Mouse (Mus musculus) heart, postnatal 0 days (tissue): ENCODE measurements around the gene Agr2. TPM values are rescaled to one million over a fixed set of nuclear protein-coding genes. Genes with fewer than 3 reads are reported as not detected.
A peak's percentile ranks its signal among the peaks of the same experiment; 100 is the strongest.

Experiments used
- ATAC-seq: fragments of 200-750 bp; cut with Nextera tagmentation; 2 replicates; pipeline ENCODE4 v1.8.0; 2017; ENCODE audit warnings: low read depth, moderate number of reproducible peaks, moderate library complexity; ENCODE audit not compliant: insufficient read depth
- DNase-seq: peaks from one replicate; pipeline ENCODE4 v3.0.0-alpha.2; 2016; ENCODE audit warnings: low spot score
- H3K27ac ChIP-seq: fragments of 300-500 bp; sonication (generic); 2 replicates; pipeline ENCODE4 v1.5.1; 2014; ENCODE audit warnings: low read depth, mild to moderate bottlenecking
- H3K27me3 ChIP-seq: fragments of 300-500 bp; sonication (generic); 2 replicates; pipeline ENCODE4 v1.6.1; 2014; ENCODE audit warnings: low read length, mixed read lengths; ENCODE audit not compliant: control insufficient read depth, insufficient read depth
- H3K36me3 ChIP-seq: fragments of 300-500 bp; sonication (generic); replicated peaks from 2 replicates; pipeline ENCODE4 v1.6.1; 2014; ENCODE audit warnings: low read length, mixed read lengths; ENCODE audit not compliant: control insufficient read depth, insufficient read depth
- H3K4me1 ChIP-seq: fragments of 300-500 bp; sonication (generic); 2 replicates; pipeline ENCODE4 v1.6.1; 2014; ENCODE audit warnings: antibody characterized with exemption; ENCODE audit not compliant: control insufficient read depth, insufficient read depth
- H3K4me2 ChIP-seq: fragments of 300-500 bp; sonication (generic); 2 replicates; pipeline ENCODE4 v1.6.1; 2014; ENCODE audit warnings: low read depth, mild to moderate bottlenecking, low read length, moderate library complexity
- H3K4me3 ChIP-seq: fragments of 300-500 bp; sonication (generic); 2 replicates; pipeline ENCODE4 v1.5.1; 2014; ENCODE audit warnings: low read depth, low read length
- H3K9ac ChIP-seq: fragments of 300-500 bp; sonication (generic); replicated peaks from 2 replicates; pipeline ENCODE4 v1.6.1; 2014; ENCODE audit warnings: low read depth, low read length, mixed read lengths
- H3K9me3 ChIP-seq: fragments of 300-500 bp; sonication (generic); replicated peaks from 2 replicates; pipeline ENCODE4 v1.6.1; 2016; ENCODE audit warnings: low read length; ENCODE audit not compliant: control insufficient read depth
- CTCF ChIP-seq: IDR thresholded peaks from 2 replicates; pipeline ENCODE4 v1.5.1; 2016; ENCODE audit warnings: antibody characterized with exemption, control low read depth, low read depth
- EP300 ChIP-seq: IDR thresholded peaks from 2 replicates; pipeline ENCODE4 v1.6.1; 2016; ENCODE audit warnings: antibody characterized with exemption, low read depth
- WGBS: fragments of 180-500 bp; shearing (Covaris S2); extraction: QIAGEN DNeasy Blood & Tissue Kit; methylation state at CpG from one replicate; pipeline ENCODE4 v1.1.7; 2014; 5-methylcytosine and 5-hydroxymethylcytosine counted together
- polyA plus RNA-seq: library from polyadenylated mRNA; unstranded; fragments of >200 nt; fragmentation: Nextera tagmentation; extraction: Ambion mirVana; gene quantifications from 2 replicates; pipeline ENCODE4 v1.2.1, GENCODE M21; 2015
- total RNA-seq: library from RNA; depleted of rRNA; stranded (reverse); fragments of >200 nt; gene quantifications from 2 replicates; pipeline ENCODE4 v1.2.3, GENCODE M21; 2014; ENCODE audit warnings: low replicate concordance

Gene Agr2
- total and polyA plus RNA-seq, 2 experiments from 2014 or later, result not detected

DNA sequence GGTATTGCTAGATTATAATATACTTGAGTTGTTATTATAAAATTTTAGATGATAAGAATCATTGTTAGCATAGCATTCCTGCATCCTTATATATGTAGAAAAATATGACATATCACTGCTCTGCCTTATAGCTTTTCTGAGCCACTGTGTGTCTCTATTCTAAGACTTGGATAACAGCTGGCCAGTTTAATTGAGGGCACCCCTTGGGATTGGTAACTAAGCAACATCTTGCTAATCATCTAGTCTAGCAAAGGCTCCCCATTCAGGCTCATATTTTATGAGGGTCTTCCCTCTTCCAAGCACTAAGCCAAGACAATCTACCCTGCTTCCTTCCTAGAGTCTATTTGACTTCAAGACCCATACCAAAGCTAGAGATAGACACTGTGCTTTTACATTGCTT is 1.4 kb downstream of the Agr2 start:
- H3K27me3 ChIP-seq, result no peaks in the 10 kb centered on the region
- DNase-seq (no peak), ATAC-seq (no peak)
- no peak overlapping the region for H3K27ac ChIP-seq
- H3K4me1 ChIP-seq, result no peaks in the 10 kb centered on the region
- TF ChIP-seq EP300, result no peak
- TF ChIP-seq CTCF, result no peak
- no peaks in the 10 kb centered on the region for H3K9me3 ChIP-seq
- no peaks in the 10 kb centered on the region for H3K36me3 ChIP-seq
- H3K9ac ChIP-seq, result no peak overlapping the region
- no peak overlapping the region for H3K4me3 ChIP-seq
- H3K4me2 ChIP-seq, result no peak overlapping the region

GRCm38 (mm10) chr12:35995799-35996198 is 3.1 kb downstream of the Agr2 start:
- WGBS, result 24% methylated on average over 5 of the region's 5 CpGs
- peak; percentile 55 for DNase-seq
- no peak for ATAC-seq

GRCm38 (mm10) chr12:36004714-36005113 is 12.0 kb downstream of the Agr2 start:
- Histone ChIP-seq H3K9ac (no peak overlapping the region), H3K4me2 (no peak overlapping the region), H3K4me3 (no peak overlapping the region), H3K36me3 (no peaks in the 10 kb centered on the region), H3K9me3 (no peaks in the 10 kb centered on the region), H3K27me3 (no peaks in the 10 kb centered on the region), H3K4me1 (no peaks in the 10 kb centered on the region), H3K27ac (no peak overlapping the region)
- ATAC-seq (no peak), DNase-seq (no peak)
- 67% methylated on average over 4 of the region's 4 CpGs for WGBS
- no peak for TF ChIP-seq CTCF
- TF ChIP-seq EP300, result no peak

More at GRCm38 (mm10) chr12:35995799-35996198, 3.1 kb downstream of the Agr2 start:
- no peak overlapping the region for H3K4me2 ChIP-seq
- H3K27ac ChIP-seq, result no peak overlapping the region
- H3K27me3 ChIP-seq, result no peaks in the 10 kb centered on the region
- H3K4me1 ChIP-seq, result no peaks in the 10 kb centered on the region
- TF ChIP-seq EP300, result no peak
- TF ChIP-seq CTCF, result peak; percentile 49
- no peak overlapping the region for H3K4me3 ChIP-seq
- H3K36me3 ChIP-seq, result no peaks in the 10 kb centered on the region
- no peaks in the 10 kb centered on the region for H3K9me3 ChIP-seq
- H3K9ac ChIP-seq, result no peak overlapping the region

- H3K4me2 ChIP-seq, result no peak overlapping the region
These were observed 14.9 kb downstream of the Agr2 start for GRCm38 (mm10) chr12:36007581-36007980.

GRCm38 (mm10) chr12:36008364-36009047 is 15.8 kb downstream of the Agr2 start:
- Histone ChIP-seq H3K9me3 (no peaks in the 10 kb centered on the region), H3K36me3 (no peaks in the 10 kb centered on the region), H3K4me2 (no peak overlapping the region), H3K4me3 (no peak overlapping the region), H3K9ac (no peak overlapping the region), H3K27ac (peak overlapping the region; percentile 35; the same call in 1 of the 2 replicates), H3K27me3 (no peaks in the 10 kb centered on the region), H3K4me1 (no peaks in the 10 kb centered on the region)
- WGBS, result 58% methylated on average over 6 of the region's 6 CpGs
- ATAC-seq (no peak), DNase-seq (peak; percentile 26)
- no peak for TF ChIP-seq EP300
- no peak for TF ChIP-seq CTCF

More at GRCm38 (mm10) chr12:36007581-36007980, 14.9 kb downstream of the Agr2 start:
- DNase-seq (no peak), ATAC-seq (no peak)
- Histone ChIP-seq H3K36me3 (no peaks in the 10 kb centered on the region), H3K9ac (no peak overlapping the region), H3K27ac (no peak overlapping the region), H3K27me3 (no peaks in the 10 kb centered on the region), H3K4me3 (no peak overlapping the region), H3K4me1 (no peaks in the 10 kb centered on the region), H3K9me3 (no peaks in the 10 kb centered on the region)
- TF ChIP-seq CTCF (no peak), EP300 (no peak)
- 64% methylated on average over 2 of the region's 2 CpGs for WGBS
